Mouse (Mus musculus) testis, postnatal 14 days (tissue): Measurements from ENCODE around the gene Rnft2.

Experiments used
- DNase-seq: peaks from one replicate; pipeline ENCODE4 v3.0.0; 2021; ENCODE audit warnings: low spot score

Gene Rnft2

DNA sequence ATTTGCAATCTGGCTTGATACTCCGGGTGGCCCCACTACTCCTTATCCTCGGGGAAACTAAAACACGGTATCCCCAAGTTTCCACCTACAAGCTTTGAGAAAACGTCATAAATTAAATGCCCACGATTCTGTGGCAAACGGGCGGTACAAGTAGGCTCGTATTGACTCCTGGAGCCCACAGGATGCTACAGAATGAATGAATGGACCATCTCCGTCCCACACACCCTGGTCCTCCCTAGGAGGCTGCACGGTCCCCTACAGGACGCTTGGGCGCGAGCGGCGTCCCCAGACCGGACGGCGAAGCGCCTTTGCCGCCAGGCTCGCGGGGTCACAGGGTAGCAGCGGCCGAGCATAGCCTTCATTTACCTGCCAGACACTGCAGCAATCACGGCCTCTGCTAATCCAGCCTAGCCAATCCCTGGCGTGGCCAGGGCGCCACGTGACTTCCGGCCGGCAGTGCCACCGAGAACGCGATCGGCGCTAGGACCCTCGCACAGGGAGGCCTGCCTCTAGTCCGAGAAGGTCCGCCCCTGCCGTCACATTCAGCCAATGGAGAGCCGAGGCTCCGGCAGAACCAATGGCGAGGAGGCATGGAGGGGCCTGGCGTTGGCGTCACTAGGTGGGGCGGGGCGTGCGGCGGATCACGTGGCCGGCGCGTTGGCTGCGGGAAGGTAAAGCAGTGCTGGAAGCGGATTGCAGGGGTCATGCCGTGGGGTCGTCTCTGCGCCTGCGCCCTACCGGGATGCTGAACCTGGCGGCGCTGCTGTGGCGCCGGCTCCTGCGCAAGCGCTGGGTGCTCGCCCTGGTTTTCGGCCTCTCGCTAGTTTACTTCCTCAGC is at the start of gene Rnft2, which contains the start of gene 2410131K14Rik:
TSS of gene Rnft2 (minus strand) at position 511 of the 838 bp plus-strand sequence.
TSS of gene 2410131K14Rik (plus strand) at position 622 of the 838 bp plus-strand sequence.
- DNase-seq, result peak; percentile 100

DNA sequence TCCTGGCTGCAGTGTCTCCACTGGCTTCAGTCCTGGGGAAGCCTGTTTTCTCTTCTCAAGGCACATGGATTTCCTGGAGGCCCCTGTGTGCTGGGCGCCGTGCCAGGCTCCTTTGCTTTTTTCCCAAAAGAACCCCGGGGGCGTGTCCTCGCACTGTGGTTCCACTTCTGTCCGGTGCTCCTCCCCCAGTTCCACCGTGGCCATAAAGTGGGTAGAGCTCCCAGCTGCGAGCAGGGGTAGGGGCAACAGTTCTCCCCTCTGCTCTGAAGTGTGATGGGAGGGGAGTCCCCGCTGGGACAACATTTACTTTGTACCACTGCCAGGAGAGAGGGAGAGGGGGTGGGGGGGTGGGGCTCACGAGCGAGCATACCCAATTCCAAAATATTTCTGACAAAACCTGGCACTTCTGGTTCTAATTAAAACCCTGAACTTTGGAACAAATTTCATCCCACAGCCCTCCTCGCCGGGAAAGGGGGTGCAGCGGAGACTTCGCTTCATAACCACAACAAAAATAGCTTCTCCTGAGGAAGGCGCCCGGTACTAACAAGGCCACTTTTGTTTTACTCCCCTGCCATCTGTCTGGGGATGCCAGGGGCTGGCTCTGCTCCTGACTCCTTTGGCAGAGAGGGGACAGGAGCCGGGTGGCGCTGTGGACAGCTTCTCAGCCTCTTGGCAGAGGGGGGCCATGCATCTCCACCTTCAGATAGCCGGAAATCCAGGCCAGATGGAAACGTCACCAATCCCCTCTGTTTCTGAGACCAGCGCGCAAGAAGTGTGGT is 49.4 kb upstream of the Rnft2 start:
- peak; percentile 87 for DNase-seq

- no peak for DNase-seq
These were observed 47.6 kb upstream of the Rnft2 start for GRCm38 (mm10) chr5:118292476-118292875.

- no peak for DNase-seq
These were observed 46.5 kb upstream of the Rnft2 start for GRCm38 (mm10) chr5:118291453-118291852.

DNA sequence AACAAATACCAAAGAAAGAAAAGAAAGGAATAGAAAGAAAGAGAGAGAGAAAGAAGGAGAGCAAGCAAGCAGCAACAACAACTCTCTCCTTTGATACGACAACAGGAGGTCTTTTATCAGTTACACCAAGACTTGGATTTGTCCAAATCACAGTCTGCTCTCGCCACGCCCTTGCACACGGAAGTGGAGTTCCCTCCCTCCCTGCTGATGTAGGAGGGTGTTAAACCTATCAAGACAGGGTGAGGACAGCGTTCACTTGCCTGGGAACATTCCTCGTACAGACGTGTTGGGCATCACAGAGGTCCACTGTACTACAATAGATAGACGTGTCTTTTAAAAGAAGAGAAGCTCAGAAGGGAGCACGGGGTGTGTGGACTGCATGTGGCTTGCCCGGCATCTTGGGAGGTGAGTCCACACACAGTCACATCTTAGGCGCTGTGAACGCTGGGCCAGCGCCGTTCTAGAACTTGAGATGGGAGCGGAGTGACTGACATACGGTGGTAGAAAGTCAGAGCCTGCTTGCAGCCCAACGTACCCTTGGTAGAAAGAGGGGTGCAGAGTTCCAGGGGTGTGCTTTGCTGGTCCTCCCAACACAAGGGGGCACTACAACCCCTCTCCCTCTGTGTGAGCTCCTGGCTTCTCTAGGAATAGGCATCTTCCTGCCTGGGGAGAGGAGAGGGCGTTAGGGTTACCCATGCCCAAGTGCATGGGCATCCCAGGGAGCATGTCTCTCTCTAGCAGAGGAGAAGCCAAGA is 33.0 kb upstream of the Rnft2 start:
- DNase-seq, result no peak

- no peak for DNase-seq
These were observed 31.8 kb upstream of the Rnft2 start for GRCm38 (mm10) chr5:118276711-118277110.

DNA sequence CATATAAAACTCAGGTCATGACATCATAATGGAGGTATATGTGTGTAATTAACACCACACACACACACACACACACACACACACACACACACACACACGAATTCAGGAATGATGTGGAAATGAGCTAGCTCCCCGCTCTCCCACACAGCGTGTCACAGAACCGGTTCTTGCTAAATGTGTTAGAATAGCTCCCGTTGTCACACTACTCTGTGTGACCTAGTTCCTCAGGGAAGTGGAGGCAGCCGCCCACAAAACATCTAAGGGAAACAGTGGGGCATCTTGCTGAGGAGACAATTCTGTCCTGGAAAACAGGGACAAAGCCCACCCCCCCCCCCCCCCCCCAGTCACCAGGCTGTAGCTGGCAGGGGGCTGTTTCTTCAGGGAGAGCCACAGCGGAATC is 31.4 kb upstream of the Rnft2 start:
- DNase-seq, result no peak

DNA sequence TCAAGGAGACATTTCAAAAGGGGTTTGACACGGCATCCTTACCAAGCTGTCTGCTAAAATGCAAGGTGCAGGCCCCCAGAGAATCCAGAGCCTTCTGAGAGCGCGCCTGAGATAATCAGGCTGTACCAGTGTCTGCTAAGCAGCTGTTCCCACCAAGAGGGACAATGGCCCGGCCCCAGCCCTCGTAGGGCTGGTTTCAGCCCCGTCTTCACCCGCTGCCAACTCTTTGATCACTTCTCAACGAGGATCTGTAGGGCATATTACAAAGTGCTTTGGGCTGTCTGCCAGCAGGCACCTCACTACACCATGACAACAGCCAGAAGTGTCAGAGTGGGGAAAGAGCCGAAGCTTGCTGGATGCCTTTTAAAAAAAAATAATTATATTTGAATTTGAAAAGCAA is 29.6 kb upstream of the Rnft2 start:
- no peak for DNase-seq

GRCm38 (mm10) chr5:118273446-118273845 is 28.5 kb upstream of the Rnft2 start:
- DNase-seq, result no peak

DNA sequence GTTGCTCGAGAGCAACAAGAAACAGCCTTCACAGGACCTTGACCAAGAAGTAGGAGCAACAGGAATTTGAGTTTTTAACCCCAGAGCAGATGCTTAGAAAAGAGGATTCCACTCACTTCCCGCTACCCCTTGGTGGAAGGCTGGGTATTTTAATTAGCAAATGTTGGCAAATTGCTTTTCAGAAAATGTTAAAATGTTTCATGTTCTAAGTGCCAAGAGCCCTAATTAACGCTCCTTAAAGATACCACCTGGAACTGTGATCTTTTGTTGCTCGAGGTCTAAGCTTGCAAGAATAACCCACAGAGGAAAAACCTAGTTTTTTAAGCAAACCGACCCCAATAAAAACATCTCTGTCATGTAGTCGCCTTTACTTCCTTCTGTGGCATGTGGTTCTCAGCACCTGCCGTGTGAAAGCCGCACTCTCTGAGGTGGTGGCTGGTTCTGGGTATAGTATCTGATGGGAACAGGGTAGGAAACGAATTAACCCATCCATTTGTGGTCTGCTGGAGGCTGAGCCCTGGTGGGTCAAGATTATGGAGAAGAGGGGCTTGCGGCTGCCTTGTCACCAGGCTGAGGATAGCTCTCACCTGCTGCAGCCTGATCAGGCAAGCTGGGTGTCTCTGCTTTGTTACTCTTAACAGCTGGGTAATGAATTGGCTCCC is 26.7 kb upstream of the Rnft2 start:
- DNase-seq, result no peak

DNA sequence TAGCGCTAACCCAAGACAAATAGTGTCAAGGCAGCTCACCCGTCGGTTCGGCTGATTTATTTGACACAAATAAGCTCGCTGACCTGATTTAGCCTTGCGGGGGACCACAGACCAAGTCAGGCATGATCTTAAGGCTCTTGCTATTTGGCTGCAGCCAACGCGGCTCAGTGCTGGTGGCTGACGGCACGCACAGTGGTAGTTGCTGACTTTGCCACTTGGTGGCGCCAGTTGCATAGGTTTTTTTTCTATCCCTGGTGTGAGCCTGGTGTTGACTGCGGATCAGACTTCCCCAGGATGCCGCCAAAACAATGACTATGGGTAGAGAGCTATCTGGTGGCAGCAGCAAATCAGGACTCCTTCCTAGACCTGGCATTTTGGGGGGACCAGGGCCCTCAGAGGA is 24.1 kb upstream of the Rnft2 start:
- DNase-seq, result peak; percentile 73

- no peak for DNase-seq
These were observed 21.4 kb upstream of the Rnft2 start for GRCm38 (mm10) chr5:118266309-118266708.

DNA sequence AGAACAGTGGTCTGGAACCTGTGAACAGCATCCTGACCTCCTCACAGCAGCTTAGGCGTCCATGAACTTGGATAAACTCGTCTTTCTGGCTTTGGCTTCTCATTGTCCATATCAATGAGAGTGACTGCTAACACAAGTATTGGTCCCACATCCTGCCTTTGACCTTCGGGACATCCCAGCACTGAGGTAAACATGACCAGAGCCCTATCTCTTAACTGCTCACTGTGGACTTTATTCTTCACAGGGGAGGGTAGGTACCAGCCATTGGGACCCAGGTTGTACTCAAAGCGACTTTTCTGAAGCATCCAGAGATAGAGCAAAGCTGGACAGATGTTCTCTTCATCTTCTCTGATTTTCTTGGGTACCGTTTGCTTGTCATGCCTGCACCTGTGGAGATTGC is 20.4 kb upstream of the Rnft2 start:
- DNase-seq, result no peak

DNA sequence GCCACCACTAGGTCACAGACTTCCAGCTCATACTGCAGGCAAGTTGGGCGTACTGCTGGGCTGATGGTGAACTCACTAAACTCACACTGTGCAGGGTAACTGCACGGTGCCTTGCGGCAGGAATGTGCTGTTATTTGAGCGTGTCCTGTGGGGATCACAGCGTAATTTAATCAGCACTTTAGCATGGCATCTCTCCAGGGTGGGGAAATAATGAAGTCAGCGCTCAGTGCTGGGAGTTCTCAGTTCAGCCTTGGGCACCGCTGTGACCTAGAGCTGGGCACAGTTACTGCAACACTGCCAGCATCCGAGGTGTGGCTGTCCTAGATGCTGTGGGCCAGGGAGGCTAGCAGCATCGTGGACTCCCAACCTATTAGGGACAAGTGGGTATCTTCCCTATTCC is 19.4 kb upstream of the Rnft2 start:
- no peak for DNase-seq

DNA sequence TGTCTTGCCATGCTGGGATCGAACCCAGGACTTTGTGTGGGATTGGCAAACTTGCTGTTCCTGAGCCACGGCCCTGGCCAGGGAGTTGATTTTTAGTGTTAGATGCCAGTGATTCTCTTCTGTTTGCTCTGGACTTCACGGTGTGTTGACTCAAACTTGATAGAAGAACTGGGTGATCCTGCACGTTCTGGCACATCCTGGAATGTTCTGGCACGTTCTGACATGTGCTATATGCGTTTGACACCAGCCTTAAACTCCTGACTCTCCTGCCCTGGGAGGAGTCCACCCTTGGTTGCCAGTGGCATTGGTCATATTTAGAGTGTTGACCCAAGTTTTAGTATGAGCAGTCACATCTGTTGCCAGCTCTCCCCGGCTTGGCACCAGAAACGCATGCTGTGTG is 17.5 kb upstream of the Rnft2 start:
- no peak for DNase-seq

GRCm38 (mm10) chr5:118261181-118261580 is 16.3 kb upstream of the Rnft2 start:
- no peak for DNase-seq

DNA sequence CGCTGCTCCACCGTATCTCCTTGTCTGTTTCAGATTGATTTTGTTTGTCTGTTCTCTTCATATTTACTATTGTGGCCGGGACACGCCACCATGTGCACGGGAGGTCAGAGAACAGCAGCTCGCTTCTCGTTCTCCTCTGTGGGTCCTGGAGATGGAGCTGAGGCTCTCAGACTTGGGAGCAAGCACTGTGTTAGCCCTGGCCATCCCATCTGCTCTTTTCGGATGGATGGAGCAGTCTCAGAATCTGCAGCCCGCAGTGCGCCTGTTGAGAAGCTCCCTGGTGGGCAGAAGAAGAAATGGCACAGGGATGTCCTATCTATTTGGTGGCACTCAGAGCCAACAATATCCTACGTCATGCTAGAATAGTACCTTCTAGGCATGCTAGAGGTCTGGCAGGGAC is 15.7 kb upstream of the Rnft2 start:
- no peak for DNase-seq

- no peak for DNase-seq
These were observed 15.1 kb upstream of the Rnft2 start for GRCm38 (mm10) chr5:118260055-118260454.

DNA sequence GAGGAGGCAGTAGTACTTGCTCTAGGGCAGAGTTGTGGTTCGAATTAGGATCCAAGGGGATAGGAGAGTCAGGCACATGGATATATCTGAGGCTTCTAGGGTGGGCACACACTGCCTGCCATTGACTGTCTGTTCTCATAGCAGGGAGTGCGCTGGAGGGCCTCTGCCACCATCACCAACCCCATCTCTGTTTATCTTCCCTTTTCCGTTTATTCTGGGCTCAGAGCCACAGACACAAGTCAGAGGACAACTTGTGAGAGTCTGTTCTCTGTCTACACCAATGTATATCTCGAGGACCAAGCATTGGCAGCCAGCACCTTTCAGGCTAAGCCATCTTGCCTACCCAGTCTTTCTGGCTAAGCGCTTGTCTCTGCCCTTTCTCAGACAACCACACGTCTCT is 14.7 kb upstream of the Rnft2 start:
- DNase-seq, result no peak

- DNase-seq, result no peak
These were observed 14.2 kb upstream of the Rnft2 start for GRCm38 (mm10) chr5:118259152-118259551.

GRCm38 (mm10) chr5:118256981-118257380 is 12.1 kb upstream of the Rnft2 start:
- no peak for DNase-seq

- DNase-seq, result no peak
These were observed 8.6 kb upstream of the Rnft2 start for GRCm38 (mm10) chr5:118253551-118253950.
